Mouse (Mus musculus) ES-CJ7 (cell line): Measurements from ENCODE around the gene Snrpd3.
"Not testable (repeated sequence)": the region's sequence is repeated elsewhere in the genome, so short reads cannot be mapped to it uniquely, and the experiment has no call there.

Source experiments
- DNase-seq: peaks from one replicate; pipeline ENCODE4 v3.0.0; 2011; ENCODE audit warnings: low read depth, low spot score

Snrpd3 gene

GRCm38 (mm10) chr10:75500345-75500744, 17.0 kb upstream of the Snrpd3 start:
- no peak for DNase-seq

DNA sequence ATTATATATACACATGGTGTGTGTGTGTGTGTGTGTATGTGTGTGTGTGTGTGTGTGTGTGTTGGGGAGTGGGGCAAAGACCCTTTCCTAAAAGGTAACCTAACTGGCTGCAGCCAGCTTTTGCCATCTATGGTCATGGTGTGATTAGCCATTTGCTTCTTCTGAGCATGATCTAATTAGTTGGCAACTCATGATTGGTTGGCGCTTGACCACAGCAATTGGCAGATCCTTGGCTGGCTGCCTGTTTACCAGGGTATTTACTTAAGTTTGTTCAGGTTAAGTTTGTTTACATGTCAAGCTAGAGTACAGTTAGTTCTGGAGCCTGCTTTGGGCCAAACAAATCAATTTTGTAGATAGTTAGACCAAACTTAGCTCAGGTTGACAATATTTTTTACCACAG, 15.7 kb upstream of the Snrpd3 start:
- no peak for DNase-seq

DNA sequence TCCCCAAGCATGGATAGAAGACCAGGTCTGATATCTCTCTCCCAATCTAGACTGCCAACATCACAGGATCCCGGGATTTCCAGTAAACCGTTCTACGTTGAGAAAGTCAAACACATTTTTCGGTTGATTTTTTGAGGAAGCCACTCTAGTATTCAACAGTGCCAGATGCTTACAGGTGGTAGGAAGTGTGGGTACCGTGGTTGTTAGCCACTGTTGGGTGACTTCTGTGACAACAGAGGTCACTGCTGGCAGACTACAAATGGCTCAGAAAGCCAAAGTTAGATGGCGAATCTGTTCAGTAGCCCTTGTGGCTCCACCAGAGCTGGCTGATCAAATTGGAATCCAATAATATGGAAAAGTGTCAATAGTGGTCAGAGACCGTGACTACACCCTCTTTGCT, 13.7 kb upstream of the Snrpd3 start:
- DNase-seq = no peak

DNA sequence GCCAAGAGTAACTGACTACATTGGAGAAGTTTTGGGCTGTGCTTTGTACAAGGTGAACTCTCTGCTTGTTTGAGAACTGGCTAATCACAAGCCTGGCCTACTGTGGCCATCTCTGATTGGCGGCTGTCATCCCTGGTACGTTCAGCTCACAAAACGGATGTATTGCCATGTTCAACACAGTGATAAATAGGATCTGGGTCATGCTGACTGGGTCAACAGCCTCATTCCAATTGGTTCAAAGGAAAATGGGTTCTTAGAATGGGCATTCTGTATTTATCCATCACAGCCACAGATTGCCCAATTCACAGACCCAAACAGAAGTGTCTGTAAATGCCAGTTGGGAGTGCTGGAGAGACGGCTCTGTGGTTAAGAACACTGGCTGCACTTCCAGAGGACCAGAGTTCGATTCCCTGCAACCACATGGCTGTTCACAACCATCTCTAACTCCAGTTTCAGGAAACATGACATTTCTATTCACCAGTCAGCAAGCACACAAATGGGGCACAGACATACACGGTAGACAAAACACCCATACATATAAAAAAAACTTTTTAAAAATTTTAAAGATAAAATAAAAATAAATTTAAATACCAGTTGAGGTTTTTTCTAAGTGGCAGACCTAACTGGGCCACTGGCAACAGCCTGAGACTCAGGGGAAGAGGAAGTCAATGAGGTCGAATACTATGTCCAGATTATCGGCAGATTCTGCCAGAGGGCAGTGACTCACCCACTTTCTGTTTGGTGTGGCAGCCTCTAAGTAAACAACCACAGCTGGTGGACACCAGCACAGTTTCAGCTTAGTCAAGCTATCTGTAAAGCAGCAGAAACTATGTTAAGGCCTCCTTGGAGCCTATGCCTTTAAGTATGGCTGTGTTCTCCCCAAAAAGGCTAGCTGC, 12.9 kb upstream of the Snrpd3 start:
- DNase-seq = no peak

- no peak for DNase-seq
Observed at GRCm38 (mm10) chr10:75505130-75505495, 12.2 kb upstream of the Snrpd3 start.

DNA sequence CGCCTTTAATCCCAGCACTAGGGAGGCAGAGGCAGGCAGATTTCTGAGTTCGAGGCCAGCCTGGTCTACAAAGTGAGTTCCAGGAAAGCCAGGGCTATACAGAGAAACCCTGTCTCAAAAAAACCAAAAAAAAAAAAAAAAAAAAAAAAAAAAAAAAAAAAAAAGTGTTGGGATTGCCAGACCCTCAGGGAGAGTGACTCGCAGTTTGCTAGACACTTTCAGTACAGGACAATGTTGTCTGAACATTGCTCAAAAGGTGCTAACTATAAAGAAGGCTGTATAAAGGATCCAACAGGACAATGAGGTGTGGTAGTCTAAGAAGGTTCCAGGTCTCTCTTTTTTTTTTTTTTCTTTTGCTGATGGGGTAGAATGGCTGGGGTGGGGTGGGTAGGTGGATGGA, 11.4 kb upstream of the Snrpd3 start:
- DNase-seq = not testable (repeated sequence)

- no peak for DNase-seq
Observed at GRCm38 (mm10) chr10:75510446-75510845, 6.9 kb upstream of the Snrpd3 start.

GRCm38 (mm10) chr10:75511060-75511459, 6.3 kb upstream of the Snrpd3 start:
- DNase-seq = no peak

DNA sequence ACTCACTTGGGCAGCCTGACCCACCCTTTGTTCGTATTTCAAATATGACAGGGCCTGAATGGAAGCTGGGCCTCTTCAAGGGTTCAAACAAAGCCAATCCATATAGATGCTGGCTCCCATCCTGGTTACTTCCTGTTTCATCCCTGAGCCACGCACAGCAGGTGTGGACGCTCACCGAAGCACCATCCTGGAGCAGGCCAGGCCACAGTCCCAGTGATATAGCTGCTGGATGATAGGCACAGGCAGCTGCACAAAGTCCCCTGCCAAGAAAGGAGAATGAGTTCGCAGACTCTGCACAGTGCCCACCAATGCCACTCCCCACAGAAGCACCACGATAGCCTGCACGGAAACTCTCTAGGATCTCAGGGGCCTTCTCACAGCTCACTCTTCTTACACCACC, 5.5 kb upstream of the Snrpd3 start:
- no peak for DNase-seq

- no peak for DNase-seq
Observed at GRCm38 (mm10) chr10:75512796-75513195, 4.6 kb upstream of the Snrpd3 start.

- no peak for DNase-seq
Observed at GRCm38 (mm10) chr10:75513306-75514067, 3.9 kb upstream of the Snrpd3 start.

GRCm38 (mm10) chr10:75514361-75514760, 3.0 kb upstream of the Snrpd3 start:
- DNase-seq = no peak

DNA sequence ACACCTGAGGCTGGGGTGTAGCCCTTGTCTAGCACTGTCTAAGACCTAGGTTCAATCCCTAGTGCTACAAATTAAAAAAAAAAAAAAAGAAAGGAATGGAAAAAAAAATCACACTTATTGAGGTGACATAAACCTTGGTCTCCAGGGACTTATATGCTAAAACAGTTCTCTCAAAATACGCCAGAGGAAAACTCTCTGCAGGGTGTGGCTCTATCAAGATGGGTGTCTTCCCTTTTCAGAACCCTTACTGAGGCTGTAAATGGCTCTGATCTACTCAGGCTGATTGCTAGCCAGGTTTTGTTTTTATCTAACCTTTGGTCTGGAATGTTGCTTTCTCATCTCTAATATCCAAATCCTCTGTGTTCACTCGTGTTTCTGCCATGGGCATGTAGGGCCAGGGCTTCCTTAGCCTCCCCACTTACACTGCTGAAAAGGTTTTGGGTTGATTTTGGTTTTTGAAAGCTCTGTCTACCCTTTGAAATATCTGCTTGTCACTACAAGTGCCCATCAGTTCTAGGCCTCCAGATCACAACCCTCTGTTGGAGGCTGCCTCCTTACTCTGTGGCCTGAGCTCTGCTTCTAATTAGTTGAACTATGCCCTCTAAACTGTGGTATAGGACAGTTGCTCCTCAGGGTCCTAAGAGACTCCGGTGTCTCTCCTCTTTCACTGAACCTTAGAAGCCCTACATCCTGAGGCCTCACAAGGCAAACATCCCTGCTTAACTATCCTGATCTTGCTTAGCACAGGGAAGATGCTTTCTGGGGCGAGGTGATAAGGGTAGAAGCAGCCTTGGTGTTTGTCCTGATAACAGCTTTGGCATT, 1.9 kb upstream of the Snrpd3 start:
- DNase-seq = no peak

- DNase-seq = no peak
Observed at GRCm38 (mm10) chr10:75516038-75516723, 1.2 kb upstream of the Snrpd3 start.

- no peak for DNase-seq
Observed at GRCm38 (mm10) chr10:75516724-75517072, 653 bp upstream of the Snrpd3 start.

DNA sequence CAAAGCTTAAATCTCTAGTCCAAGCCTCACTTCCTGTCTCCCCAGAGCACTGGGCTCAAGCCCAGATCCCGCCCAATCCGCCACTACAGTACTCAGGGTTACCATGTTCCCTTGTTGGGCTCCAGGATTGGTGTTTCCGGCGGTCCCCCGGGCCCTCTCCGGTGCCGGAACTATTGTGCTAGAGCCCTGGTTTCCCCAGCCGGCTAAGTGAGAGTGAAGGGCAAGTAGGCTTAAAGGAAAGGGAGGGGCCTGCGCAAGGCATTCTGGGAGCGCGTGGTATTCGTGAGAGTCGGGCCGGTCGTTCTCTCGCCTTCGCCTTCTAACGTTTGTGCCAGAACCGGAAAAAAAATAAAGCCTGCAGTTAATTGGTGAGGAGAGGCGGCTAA, 400 bp downstream of the Snrpd3 start, which contains the start of gene Gucd1:
Gene Gucd1, minus strand, starts transcription at position 215 of the 386 bp plus-strand sequence.
- DNase-seq = peak; percentile 96

DNA sequence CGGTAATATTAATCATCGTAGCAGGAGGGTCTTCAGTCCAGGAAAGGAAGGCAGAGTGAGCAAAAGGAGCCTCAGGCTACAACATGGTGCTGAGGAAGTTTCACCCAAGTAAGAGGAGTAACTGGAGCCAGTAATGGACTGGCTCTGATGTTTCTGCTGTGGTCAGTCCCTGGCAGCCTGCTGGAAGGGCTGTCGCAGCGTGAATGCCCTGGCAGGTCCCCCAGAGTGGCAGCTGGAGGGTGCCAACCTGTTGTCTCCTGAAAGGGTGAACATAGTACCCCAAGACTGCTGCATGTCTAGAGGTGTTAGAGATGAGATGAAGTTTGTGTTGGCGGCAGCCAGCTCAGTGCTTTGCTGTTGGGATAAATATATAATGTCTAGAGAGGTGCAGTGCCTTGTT, 3.2 kb downstream of the Snrpd3 start:
- DNase-seq = no peak

GRCm38 (mm10) chr10:75521643-75522042, 4.3 kb downstream of the Snrpd3 start:
- no peak for DNase-seq

- DNase-seq = peak; percentile 44
Observed at GRCm38 (mm10) chr10:75525450-75525849, 8.1 kb downstream of the Snrpd3 start.

DNA sequence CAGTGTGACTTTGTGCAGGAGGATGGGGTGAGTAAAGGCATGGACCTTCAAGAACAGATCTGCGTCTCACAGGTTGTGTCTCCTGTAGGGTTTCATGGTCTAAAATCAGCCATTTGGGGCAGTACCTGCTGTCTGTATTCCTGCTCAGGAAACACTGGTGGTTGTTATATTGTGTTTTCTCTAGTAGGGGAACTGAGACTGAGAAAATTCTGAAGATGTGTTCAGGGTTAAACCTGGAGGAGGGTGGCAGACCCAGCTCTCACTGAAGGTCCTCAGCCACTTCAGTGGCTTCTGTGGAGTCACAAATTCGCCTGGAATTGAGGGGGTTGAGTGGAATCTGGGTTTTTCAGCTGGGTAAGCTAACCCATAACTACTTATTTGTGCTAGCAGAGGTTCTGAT, 13.0 kb downstream of the Snrpd3 start:
- DNase-seq = no peak

DNA sequence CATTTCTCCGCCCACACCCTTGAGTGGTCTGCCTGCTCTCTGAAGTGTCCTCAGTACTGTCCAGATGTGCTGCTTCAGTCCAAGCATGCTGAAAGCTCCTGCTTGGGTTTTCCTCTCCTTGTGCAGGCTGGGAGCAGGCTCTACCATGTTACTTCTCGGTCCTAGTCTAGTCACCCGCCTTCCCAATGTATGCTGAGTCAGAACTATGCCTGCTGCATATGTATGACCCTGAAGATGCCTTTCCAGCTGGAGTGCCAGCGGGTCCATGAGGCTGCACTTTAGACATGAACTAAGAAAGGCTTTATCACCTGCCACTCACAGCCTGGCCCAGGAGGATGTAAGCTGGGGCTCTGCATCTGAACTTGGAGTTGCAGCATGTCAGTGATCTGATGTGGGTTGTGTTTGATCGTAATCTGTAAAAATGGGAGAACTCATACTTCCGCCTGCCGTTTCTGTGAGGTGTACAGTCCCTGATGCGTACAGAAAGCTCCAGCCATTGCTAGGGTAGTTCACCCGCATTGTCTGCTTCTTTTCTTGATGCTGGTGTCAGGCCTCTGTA, 14.3 kb downstream of the Snrpd3 start:
- DNase-seq = no peak
